Mouse (Mus musculus) thymus, adult 18-20 months (tissue): ENCODE measurements around the gene Samt2.
"Not testable (repeated sequence)": the region's sequence is repeated elsewhere in the genome, so short reads cannot be mapped to it uniquely, and the experiment has no call there.

Experiments
- DNase-seq, 2 experiments: peaks; one replicate each; pipeline ENCODE4 v3.0.0; 2022; ENCODE audit warnings: mixed read lengths in 2 of 2

Samt2 gene

GRCm38 (mm10) chrX:154579260-154579659, at the start of gene Samt2:
Gene Samt2, minus strand, starts transcription at chrX:154579360.
- not testable (repeated sequence) for DNase-seq
